Mouse (Mus musculus) limb, embryonic 14.5 days (tissue): ENCODE results near the gene Tnfrsf11a. TPM values are rescaled to one million over a fixed set of nuclear protein-coding genes. Genes with fewer than 3 reads are reported as not detected.

ENCODE experiments used
- ATAC-seq: fragments of 200-750 bp; cut with Nextera tagmentation; 2 replicates; pipeline ENCODE4 v1.8.0; 2017; ENCODE audit warnings: low read depth, moderate number of reproducible peaks, moderate TSS enrichment; ENCODE audit not compliant: low FRiP score
- DNase-seq: peaks from one replicate; pipeline ENCODE4 v3.0.0-alpha.2; 2015; ENCODE audit warnings: low spot score
- H3K27ac ChIP-seq: fragments of 300-500 bp; sonication (generic); replicated peaks from 2 replicates; pipeline ENCODE4 v1.5.1; 2014; ENCODE audit warnings: low read depth, mild to moderate bottlenecking, low read length, moderate library complexity, mixed read lengths
- H3K27me3 ChIP-seq: fragments of 300-500 bp; sonication (generic); 2 replicates; pipeline ENCODE4 v1.6.1; 2014; ENCODE audit warnings: low read length, mixed read lengths; ENCODE audit not compliant: control insufficient read depth, insufficient read depth
- H3K36me3 ChIP-seq: fragments of 300-500 bp; sonication (generic); 2 replicates; pipeline ENCODE4 v1.6.1; 2014; ENCODE audit warnings: mild to moderate bottlenecking, low read length, moderate library complexity, mixed read lengths; ENCODE audit not compliant: control insufficient read depth, insufficient read depth
- H3K4me1 ChIP-seq: fragments of 300-500 bp; sonication (generic); 2 replicates; pipeline ENCODE4 v1.6.1; 2014; ENCODE audit warnings: antibody characterized with exemption, low read length, mixed read lengths; ENCODE audit not compliant: control insufficient read depth, insufficient read depth
- H3K4me2 ChIP-seq: fragments of 300-500 bp; sonication (generic); replicated peaks from 2 replicates; pipeline ENCODE4 v1.6.1; 2014; ENCODE audit warnings: low read depth, mild to moderate bottlenecking, low read length, moderate library complexity; ENCODE audit not compliant: severe bottlenecking
- H3K4me3 ChIP-seq: fragments of 300-500 bp; sonication (generic); replicated peaks from 2 replicates; pipeline ENCODE4 v1.5.1; 2014; ENCODE audit warnings: low read length
- H3K9ac ChIP-seq: fragments of 300-500 bp; sonication (generic); 2 replicates; pipeline ENCODE4 v1.6.1; 2014; ENCODE audit warnings: mild to moderate bottlenecking, low read depth, low read length, moderate library complexity; ENCODE audit not compliant: severe bottlenecking
- H3K9me3 ChIP-seq: fragments of 300-500 bp; sonication (generic); 2 replicates; pipeline ENCODE4 v1.6.1; 2016; ENCODE audit warnings: low read length; ENCODE audit not compliant: control insufficient read depth
- POLR2A ChIP-seq: fragments of 200-500 bp; IDR thresholded peaks from 2 replicates; pipeline ENCODE4 v1.8.0; 2012; ENCODE audit warnings: inconsistent platforms, mild to moderate bottlenecking, moderate library complexity, borderline replicate concordance; ENCODE audit not compliant: insufficient read depth, insufficient read length; ENCODE audit errors: extremely low read depth
- WGBS: fragments of 180-500 bp; shearing (Covaris S2); extraction: QIAGEN DNeasy Blood & Tissue Kit; methylation state at CpG from one replicate; pipeline ENCODE4 v1.1.7; 2014; 5-methylcytosine and 5-hydroxymethylcytosine counted together
- polyA plus RNA-seq, 2 experiments: library from polyadenylated mRNA; depleted of rRNA in 1 of 2; stranded (reverse) in 1 of 2; unstranded in 1 of 2; fragments of >200 nt; fragmentation: Nextera tagmentation in 1 of 2; extraction: Ambion mirVana in 1 of 2; gene quantifications; 2 replicates each; pipeline versions ENCODE4 v1.2.1 to v1.2.3; 2012 to 2014

Tnfrsf11a gene
- polyA plus RNA-seq, 2 experiments: 1.6 to 1.8 TPM

GRCm38 (mm10) chr1:105813709-105814061 lies 33.2 kb downstream of the Tnfrsf11a start:
- peak; percentile 60 for ATAC-seq
- H3K4me1 ChIP-seq: peaks cover 8% of the 10 kb centered on the region
- peak overlapping the region; percentile 28; the same call in 1 of the 2 replicates for H3K9ac ChIP-seq
- H3K27me3 ChIP-seq: no peaks in the 10 kb centered on the region
- DNase-seq: no peak
- no peak overlapping the region for H3K27ac ChIP-seq
- H3K4me3 ChIP-seq: no peak overlapping the region
- 27% methylated on average over 10 of the region's 11 CpGs for WGBS
- TF ChIP-seq POLR2A: no peak
- no peaks in the 10 kb centered on the region for H3K9me3 ChIP-seq
- no peaks in the 10 kb centered on the region for H3K36me3 ChIP-seq
- 0 out of 2 replicates have a peak overlapping the region, but pooled peaks have one; percentile 19 for H3K4me2 ChIP-seq

DNA sequence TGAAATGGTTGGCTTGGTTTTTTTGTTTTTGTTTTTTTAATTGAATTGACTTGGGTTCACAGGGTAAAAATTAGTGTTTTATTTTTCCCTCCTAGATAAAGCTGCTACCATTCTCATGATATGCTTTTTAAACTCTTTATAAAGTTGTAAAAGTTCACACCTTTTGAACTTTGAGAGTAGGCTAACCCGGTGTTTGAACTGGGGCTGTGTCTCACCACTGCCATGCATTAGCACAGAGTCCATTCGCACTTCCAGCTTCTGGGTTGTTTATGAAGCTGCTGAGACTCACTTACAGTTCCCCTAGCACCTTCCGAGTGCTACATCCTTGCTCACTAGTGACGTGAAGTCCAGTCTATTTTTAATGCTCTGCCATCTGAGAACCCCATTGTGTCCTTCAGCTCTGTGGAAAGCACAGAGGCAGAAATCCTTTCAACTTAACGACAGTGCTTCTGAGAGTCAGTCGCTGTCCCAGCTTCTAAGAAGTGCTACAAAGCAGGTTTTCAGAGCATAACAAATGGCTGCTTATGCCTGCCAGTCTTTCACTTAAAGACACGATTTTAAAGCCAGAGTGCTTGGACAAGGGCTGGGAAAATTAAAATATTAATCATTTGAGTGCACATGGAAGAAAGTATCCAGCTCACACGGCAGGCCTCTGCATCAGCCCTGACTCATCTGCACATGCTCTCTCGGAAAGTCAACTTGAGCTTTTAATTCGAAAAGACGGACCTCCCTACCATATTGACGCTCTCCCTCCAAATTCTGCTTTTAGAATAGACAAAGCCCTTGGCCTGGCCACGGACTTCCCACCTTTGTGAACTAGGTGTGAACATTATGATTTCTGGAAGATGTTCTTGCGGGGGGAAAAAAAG lies 34.1 kb downstream of the Tnfrsf11a start:
- no peak for ATAC-seq

GRCm38 (mm10) chr1:105815310-105815709 lies 34.8 kb downstream of the Tnfrsf11a start:
- peaks cover 8% of the 10 kb centered on the region for H3K4me1 ChIP-seq
- no peak for DNase-seq
- no peaks in the 10 kb centered on the region for H3K9me3 ChIP-seq
- no peaks in the 10 kb centered on the region for H3K27me3 ChIP-seq
- H3K4me2 ChIP-seq: no peak overlapping the region
- no peak for TF ChIP-seq POLR2A
- H3K4me3 ChIP-seq: no peak overlapping the region
- no peak for ATAC-seq
- WGBS: 51% methylated on average over 2 of the region's 2 CpGs
- no peak overlapping the region for H3K27ac ChIP-seq
- no peaks in the 10 kb centered on the region for H3K36me3 ChIP-seq
- H3K9ac ChIP-seq: no peak overlapping the region

More for the DNA sequence above, 34.1 kb downstream of the Tnfrsf11a start:
- no peak overlapping the region for H3K27ac ChIP-seq
- WGBS: 55% methylated on average over 14 of the region's 14 CpGs
- DNase-seq: no peak
- no peak overlapping the region for H3K4me3 ChIP-seq
- no peaks in the 10 kb centered on the region for H3K9me3 ChIP-seq
- H3K36me3 ChIP-seq: no peaks in the 10 kb centered on the region
- TF ChIP-seq POLR2A: no peak
- H3K9ac ChIP-seq: no peak overlapping the region
- no peak overlapping the region for H3K4me2 ChIP-seq
- peaks cover 8% of the 10 kb centered on the region for H3K4me1 ChIP-seq
- no peaks in the 10 kb centered on the region for H3K27me3 ChIP-seq

GRCm38 (mm10) chr1:105815736-105816135 lies 35.2 kb downstream of the Tnfrsf11a start:
- no peak overlapping the region for H3K27ac ChIP-seq
- 88% methylated on average over 3 of the region's 3 CpGs for WGBS
- H3K4me2 ChIP-seq: no peak overlapping the region
- H3K9me3 ChIP-seq: no peaks in the 10 kb centered on the region
- no peak for DNase-seq
- H3K27me3 ChIP-seq: no peaks in the 10 kb centered on the region
- peaks cover 8% of the 10 kb centered on the region for H3K4me1 ChIP-seq
- TF ChIP-seq POLR2A: no peak
- no peaks in the 10 kb centered on the region for H3K36me3 ChIP-seq
- no peak overlapping the region for H3K4me3 ChIP-seq
- no peak overlapping the region for H3K9ac ChIP-seq
- no peak for ATAC-seq

DNA sequence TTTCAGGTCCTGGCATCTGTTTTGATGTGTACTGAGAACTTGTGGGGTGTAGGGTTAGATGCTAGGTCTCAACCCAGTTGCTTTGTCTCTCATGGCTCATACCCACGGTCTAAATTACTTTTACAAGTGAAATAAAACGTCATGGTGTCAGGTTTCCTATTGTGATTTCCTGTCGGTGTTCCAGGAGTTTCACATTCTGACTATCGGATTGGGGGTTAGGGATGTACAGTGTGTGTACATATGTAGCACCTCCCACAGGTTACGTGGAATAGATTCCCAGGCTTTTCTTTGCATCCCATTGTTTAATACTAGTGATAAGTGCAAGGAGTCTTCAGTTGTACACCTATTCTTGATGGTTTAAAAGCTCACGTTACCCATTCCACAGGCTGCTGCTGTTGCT lies 38.5 kb downstream of the Tnfrsf11a start:
- peaks cover 4% of the 10 kb centered on the region; the same call in 1 of the 2 replicates for H3K4me1 ChIP-seq
- H3K27me3 ChIP-seq: no peaks in the 10 kb centered on the region
- peak overlapping the region; percentile 15; the same call in 1 of the 2 replicates for H3K4me2 ChIP-seq
- no peak overlapping the region for H3K27ac ChIP-seq
- no peak overlapping the region for H3K4me3 ChIP-seq
- peak; percentile 41; the same call in 1 of the 2 replicates for ATAC-seq
- DNase-seq: no peak
- no peaks in the 10 kb centered on the region for H3K36me3 ChIP-seq
- H3K9ac ChIP-seq: no peak overlapping the region
- no peak for TF ChIP-seq POLR2A
- 17% methylated on average over 6 of the region's 6 CpGs for WGBS
- H3K9me3 ChIP-seq: no peaks in the 10 kb centered on the region
